ENCODE assay signal across 1 mouse cellular context in the genomic region with DNA sequence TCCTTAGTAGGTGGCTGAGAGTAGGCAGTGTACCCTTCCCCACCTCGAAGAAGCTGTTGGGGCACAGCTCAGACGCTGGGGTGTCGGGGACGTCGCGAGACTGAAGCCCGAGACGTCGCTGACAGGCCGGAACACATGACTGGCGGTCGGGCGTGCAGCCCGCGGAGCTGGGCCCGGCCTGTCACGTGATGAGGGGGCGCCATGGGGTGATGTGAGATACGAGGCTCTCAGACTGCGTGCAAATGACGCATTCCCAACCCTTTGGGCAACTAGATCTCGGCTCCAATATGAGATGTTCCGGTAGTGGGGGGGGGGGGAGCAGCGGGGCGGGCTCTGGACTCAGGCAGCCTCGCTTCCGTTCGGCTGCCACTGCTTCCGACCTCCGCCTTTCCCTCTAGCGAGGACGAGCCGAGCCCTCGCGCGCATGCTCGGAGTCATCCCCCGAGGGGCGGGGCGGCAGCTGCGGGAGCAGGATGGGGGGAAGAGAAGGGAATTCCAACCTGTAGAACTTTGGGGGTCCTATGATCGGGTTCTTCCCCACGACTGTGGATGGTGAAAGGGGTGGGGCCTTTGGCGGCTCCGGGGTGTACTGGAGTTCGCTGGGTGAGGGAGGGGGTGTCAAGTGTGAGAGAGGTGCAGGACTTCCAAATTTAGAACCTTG.
A peak's percentile ranks its signal among the peaks of the same experiment; 100 is the strongest.
TF ChIP-seq lines count a peak whose summit lies in the region.

No protein-coding gene starts in this region.

TF ChIP-seq in C2C12, 6 proteins besides CTCF, POLR2A, EP300 and RAD21:
- no peak for TF ChIP-seq MYOD1 (IDR thresholded peaks at IDR 0.05; ENCODE audit: control insufficient read depth, insufficient read length, low read depth)
- no peak for TF ChIP-seq FOSL1 (IDR thresholded peaks at IDR 0.05; ENCODE audit: insufficient read depth, low read length, poor library complexity, severe bottlenecking)
- TF ChIP-seq USF1 (IDR thresholded peaks at IDR 0.05; ENCODE audit: low read depth): peak; percentile 94
- TF ChIP-seq MAX (IDR thresholded peaks at IDR 0.05): peak; percentile 96
